Mouse (Mus musculus) liver, embryonic 11.5 days (tissue): ENCODE results near the gene Arid3c. TPM values are rescaled to one million over a fixed set of nuclear protein-coding genes. Genes with fewer than 3 reads are reported as not detected.
"Not testable (repeated sequence)": the region's sequence is repeated elsewhere in the genome, so short reads cannot be mapped to it uniquely, and the experiment has no call there.

Experiments used
- ATAC-seq: fragments of 200-750 bp; cut with Nextera tagmentation; replicated peaks from 2 replicates; pipeline ENCODE4 v1.8.0; 2017; ENCODE audit warnings: moderate number of reproducible peaks, mild to moderate bottlenecking, moderate TSS enrichment, moderate library complexity; ENCODE audit not compliant: low FRiP score
- DNase-seq: peaks from one replicate; pipeline ENCODE4 v3.0.0-alpha.2; 2017; ENCODE audit warnings: low spot score
- H3K27ac ChIP-seq: fragments of 300-500 bp; sonication (generic); 2 replicates; pipeline ENCODE4 v1.5.1; 2014; ENCODE audit warnings: mild to moderate bottlenecking, low read depth, low read length, control low read depth
- H3K27me3 ChIP-seq: fragments of 300-500 bp; sonication (generic); replicated peaks from 2 replicates; pipeline ENCODE4 v1.6.1; 2014; ENCODE audit warnings: low read length, mixed read lengths; ENCODE audit not compliant: control insufficient read depth, insufficient read depth
- H3K36me3 ChIP-seq: fragments of 300-500 bp; sonication (generic); 2 replicates; pipeline ENCODE4 v1.6.1; 2014; ENCODE audit warnings: mild to moderate bottlenecking, low read length, moderate library complexity, mixed read lengths; ENCODE audit not compliant: control insufficient read depth, insufficient read depth
- H3K4me1 ChIP-seq: fragments of 300-500 bp; sonication (generic); replicated peaks from 2 replicates; pipeline ENCODE4 v1.6.1; 2014; ENCODE audit warnings: low read length, mixed read lengths; ENCODE audit not compliant: control insufficient read depth, insufficient read depth
- H3K4me2 ChIP-seq: fragments of 300-500 bp; sonication (generic); 2 replicates; pipeline ENCODE4 v1.6.1; 2014; ENCODE audit warnings: mild to moderate bottlenecking, control low read depth, moderate library complexity
- H3K4me3 ChIP-seq: fragments of 300-500 bp; sonication (generic); 2 replicates; pipeline ENCODE4 v1.5.1; 2014; ENCODE audit warnings: low read depth, low read length, control low read depth
- H3K9ac ChIP-seq: fragments of 300-500 bp; sonication (generic); 2 replicates; pipeline ENCODE4 v1.6.1; 2014; ENCODE audit warnings: low read depth, low read length, control low read depth
- H3K9me3 ChIP-seq: fragments of 300-500 bp; sonication (generic); 2 replicates; pipeline ENCODE4 v1.6.1; 2016; ENCODE audit warnings: low read length, inconsistent platforms, mixed read lengths; ENCODE audit not compliant: control insufficient read depth
- WGBS: fragments of 180-500 bp; shearing (Covaris S2); extraction: QIAGEN DNeasy Blood & Tissue Kit; methylation state at CpG from one replicate; pipeline ENCODE4 v1.1.7; 2014; 5-methylcytosine and 5-hydroxymethylcytosine counted together
- polyA plus RNA-seq: library from polyadenylated mRNA; unstranded; fragments of >200 nt; fragmentation: Nextera tagmentation; extraction: Ambion mirVana; gene quantifications from 2 replicates; pipeline ENCODE4 v1.2.1, GENCODE M21; 2014

Arid3c gene
- not detected in 2 replicates for polyA plus RNA-seq

DNA sequence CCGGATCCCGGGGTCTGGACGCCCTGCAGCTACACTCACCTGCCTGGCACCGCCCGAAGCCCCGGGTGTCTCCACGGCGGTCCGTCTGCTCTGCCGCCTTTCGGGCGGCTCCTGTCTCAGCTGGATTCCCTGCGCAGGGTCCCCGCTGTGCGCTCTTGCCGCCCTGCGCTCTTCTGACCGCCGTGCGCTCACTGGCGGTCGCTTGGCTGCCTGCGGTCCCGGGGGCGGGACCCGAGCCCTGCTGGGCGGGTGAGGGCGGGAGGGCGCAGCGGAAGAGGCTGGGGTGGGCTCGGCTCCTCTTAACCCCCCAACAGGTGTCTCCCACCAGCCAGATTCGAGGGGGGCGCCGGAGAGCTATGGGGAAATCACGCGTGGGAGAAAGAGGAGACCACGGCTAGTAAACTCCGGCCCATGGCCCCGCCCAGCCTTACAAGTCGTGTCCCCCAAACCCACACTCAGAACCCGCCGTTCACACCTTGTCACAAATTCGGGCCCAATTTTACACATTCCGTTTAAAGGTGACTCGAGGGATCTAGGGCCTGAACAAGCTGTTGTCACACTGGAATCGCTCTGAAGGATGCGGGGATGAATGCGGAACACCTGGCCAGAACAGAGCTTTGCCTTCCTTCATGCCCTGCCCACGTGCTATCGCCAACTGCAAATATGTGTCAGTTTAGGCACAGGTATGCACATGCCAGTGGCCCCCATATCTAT lies at the start of gene Arid3c:
Arid3c (minus strand) TSS at position 91 of the 714 bp plus-strand sequence.
- Histone ChIP-seq H3K36me3 (no peaks in the 10 kb centered on the region), H3K9me3 (no peaks in the 10 kb centered on the region), H3K4me3 (peak within 1 kb of the TSS; percentile 39), H3K9ac (no peak within 1 kb of the TSS), H3K27ac (no peak within 1 kb of the TSS), H3K4me1 (no peaks in the 10 kb centered on the region), H3K4me2 (peak within 1 kb of the TSS; percentile 64), H3K27me3 (peaks cover 68% of the 10 kb centered on the region)
- DNase-seq (no peak), ATAC-seq (peak; percentile 31; the same call in 1 of the 2 replicates)
- WGBS, result 2% methylated on average over 50 of the region's 50 CpGs

DNA sequence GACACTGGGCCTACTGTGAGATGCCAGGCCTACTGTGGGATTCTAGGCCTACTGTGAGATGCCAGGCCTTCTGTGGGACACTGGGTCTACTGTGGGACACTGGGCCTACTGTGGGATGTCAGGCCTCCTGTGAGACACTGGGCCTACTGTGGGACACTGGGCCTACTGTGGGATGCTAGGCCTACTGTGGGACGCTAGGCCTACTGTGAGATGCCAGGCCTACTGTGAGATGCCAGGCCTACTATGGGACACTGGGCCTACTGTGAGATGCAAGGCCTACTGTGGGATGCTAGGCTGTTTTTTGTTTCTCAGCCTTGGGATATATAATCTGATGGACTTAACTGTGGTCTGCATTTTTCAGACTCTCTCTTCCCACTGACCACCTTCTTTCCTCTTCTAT lies 44.9 kb upstream of the Arid3c start:
- H3K4me2 ChIP-seq, H3K4me3 ChIP-seq, H3K36me3 ChIP-seq, H3K27me3 ChIP-seq, H3K4me1 ChIP-seq, ATAC-seq, H3K9ac ChIP-seq, DNase-seq, H3K9me3 ChIP-seq, H3K27ac ChIP-seq: not testable (repeated sequence)
- WGBS, result 89% methylated on average over 1 of the region's 1 CpGs

DNA sequence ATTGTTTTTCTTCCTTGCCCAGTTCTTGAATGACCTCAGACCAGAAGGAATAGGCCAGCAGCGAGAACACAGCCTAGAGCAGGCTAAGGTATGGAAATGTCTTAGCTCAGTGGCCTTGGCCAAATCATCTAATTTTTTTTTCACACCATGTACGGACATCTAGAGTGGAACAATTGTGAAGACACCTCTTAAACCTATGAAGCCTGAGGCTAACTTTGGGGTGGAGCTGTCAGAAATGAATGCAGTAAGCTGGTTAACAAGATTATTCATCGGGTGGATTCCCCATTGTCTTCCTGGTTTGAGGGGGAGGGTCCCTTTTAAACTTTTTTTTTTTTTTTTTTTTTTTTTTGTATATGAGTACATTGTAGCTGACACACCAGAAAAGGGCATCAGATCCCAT lies 43.6 kb upstream of the Arid3c start:
- H3K27me3 ChIP-seq, H3K36me3 ChIP-seq, H3K9me3 ChIP-seq, H3K4me1 ChIP-seq, H3K9ac ChIP-seq, DNase-seq, ATAC-seq: not testable (repeated sequence)
- H3K4me3 ChIP-seq, result peak overlapping the region; percentile 44; the same call in 1 of the 2 replicates
- 0 out of 2 replicates have a peak overlapping the region, but pooled peaks have one; percentile 19 for H3K27ac ChIP-seq
- H3K4me2 ChIP-seq, result peak overlapping the region; percentile 49
- WGBS, result 71% methylated on average over 3 of the region's 3 CpGs

DNA sequence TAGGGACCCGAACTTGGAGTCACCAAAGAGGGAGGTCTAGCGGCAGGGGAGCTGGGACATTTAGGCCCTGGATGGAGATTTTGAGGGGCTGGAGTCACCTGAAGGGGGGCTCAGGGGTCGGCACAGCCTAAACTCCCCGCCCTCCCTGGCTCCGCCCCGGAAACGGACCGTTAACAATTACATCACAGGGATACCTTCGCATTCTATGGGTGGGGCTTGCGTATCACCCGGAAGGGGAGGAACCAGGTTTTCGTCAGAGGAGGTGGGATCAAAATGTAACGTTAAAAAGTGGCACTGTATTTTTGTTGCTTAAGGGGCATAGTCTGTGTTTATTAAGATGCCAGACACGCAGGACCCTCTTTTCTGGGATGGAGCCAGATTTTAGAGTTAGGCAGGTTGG lies 43.1 kb upstream of the Arid3c start, which contains the start of gene Ccl27a:
Ccl27a (minus strand) TSS at position 246 of the 400 bp plus-strand sequence.
- DNase-seq, result peak; percentile 79
- H3K4me1 ChIP-seq, ATAC-seq, H3K27me3 ChIP-seq, H3K36me3 ChIP-seq, H3K9me3 ChIP-seq, H3K9ac ChIP-seq: not testable (repeated sequence)
- Histone ChIP-seq H3K4me3 (peak within 1 kb of the TSS; percentile 44), H3K27ac (0 out of 2 replicates have a peak within 1 kb of the TSS, but pooled peaks have one; percentile 19), H3K4me2 (peak within 1 kb of the TSS; percentile 59)
- WGBS, result under 1% methylated on average over 12 of the region's 14 CpGs

DNA sequence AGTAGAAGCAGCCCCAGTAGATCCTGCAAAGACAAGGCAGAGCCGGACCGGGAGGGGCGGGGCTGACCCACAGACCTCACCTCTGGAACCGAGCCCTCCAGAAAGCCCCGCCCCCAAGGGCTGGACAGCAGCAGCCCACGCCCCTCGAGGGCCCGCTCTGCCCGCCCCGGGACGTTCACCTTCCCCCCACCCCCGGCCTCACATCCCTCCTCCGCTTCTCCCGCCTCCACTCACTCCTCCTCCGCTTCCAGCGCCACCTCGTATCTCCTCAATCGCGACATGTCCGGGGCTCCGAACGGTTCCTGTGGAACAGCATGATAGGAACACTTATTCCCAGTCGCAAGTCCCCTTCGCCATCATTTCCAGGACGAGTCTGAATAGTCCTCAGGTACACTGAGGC lies 42.6 kb upstream of the Arid3c start:
- not testable (repeated sequence) for DNase-seq, H3K9me3 ChIP-seq, H3K9ac ChIP-seq, H3K36me3 ChIP-seq, ATAC-seq, H3K27ac ChIP-seq, H3K27me3 ChIP-seq, H3K4me1 ChIP-seq
- H3K4me3 ChIP-seq, result peak overlapping the region; percentile 44
- 1% methylated on average over 17 of the region's 25 CpGs for WGBS
- peak overlapping the region; percentile 50 for H3K4me2 ChIP-seq

DNA sequence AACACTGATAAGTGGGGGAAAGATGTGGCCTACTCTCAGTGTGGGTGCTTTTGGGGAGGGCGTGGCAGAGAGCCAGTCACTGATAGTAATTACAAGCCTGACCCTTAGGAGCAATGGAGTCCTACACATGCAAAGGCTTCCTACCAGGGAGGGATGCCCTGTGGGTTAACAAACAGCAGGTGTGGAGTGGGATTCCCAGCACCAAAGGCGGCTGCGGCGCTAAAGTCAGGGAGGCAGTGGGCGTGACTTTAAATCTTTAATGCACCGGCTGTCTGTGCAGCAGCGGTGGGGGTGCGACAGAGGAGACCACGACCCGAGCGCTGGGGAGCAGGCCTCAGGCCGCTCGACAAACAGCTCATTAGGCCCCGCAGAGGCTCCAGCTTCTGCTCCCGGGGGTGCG lies 42.0 kb upstream of the Arid3c start:
- not testable (repeated sequence) for H3K27me3 ChIP-seq, H3K9ac ChIP-seq, H3K4me1 ChIP-seq, DNase-seq, H3K36me3 ChIP-seq, H3K9me3 ChIP-seq, H3K27ac ChIP-seq, ATAC-seq
- WGBS, result 7% methylated on average over 8 of the region's 16 CpGs
- Histone ChIP-seq H3K4me2 (peak overlapping the region; percentile 59), H3K4me3 (peak overlapping the region; percentile 28; the same call in 1 of the 2 replicates)

DNA sequence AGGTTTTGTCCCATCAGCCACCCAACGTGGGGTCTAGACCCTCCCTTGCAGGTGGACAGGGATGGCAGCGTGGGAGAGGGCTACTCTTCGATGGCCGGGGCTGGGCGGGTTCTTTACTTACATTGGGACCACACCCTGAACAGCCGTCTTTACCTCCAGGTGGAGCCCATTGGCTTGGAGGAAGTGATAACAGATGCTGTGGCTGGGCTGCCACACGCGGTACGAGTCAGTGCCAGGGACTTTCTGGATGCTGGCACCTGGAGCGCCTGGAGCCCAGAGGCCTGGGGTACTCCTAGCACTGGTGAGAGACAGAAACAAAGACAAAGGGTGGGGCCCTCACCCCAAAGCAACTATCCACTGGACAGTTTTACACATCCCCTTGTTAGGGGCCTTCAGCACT lies 36.4 kb upstream of the Arid3c start:
- not testable (repeated sequence) for H3K9ac ChIP-seq

DNA sequence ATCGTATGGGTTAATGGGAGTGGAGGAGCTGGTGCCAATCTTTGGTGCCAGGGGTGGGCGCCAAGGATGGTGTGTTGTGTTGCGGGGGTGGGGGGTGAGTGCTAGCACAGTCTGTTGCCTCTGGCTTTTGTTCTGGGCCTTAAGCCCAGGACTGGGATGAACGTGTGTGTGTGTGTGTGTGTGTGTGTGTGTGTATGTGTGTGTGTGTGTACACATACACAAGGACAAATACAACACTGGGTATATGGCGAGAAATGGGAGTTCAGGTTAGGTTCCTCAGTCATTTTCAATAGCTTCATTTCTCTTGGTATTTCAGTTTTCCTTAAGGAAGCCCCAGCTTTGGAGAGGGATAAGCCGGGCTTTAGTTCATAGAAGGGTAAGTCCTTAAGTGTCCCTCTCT lies 32.2 kb upstream of the Arid3c start:
- 79% methylated on average over 4 of the region's 6 CpGs for WGBS
- not testable (repeated sequence) for H3K27me3 ChIP-seq, ATAC-seq, DNase-seq, H3K9ac ChIP-seq, H3K36me3 ChIP-seq, H3K9me3 ChIP-seq, H3K4me2 ChIP-seq, H3K4me3 ChIP-seq, H3K27ac ChIP-seq
- H3K4me1 ChIP-seq, result peaks cover 32% of the 10 kb centered on the region

More for the DNA sequence above, 36.4 kb upstream of the Arid3c start:
- 68% methylated on average over 10 of the region's 10 CpGs for WGBS
- H3K4me2 ChIP-seq, H3K4me3 ChIP-seq, DNase-seq, H3K9me3 ChIP-seq, H3K36me3 ChIP-seq, H3K27me3 ChIP-seq, ATAC-seq, H3K27ac ChIP-seq, H3K4me1 ChIP-seq: not testable (repeated sequence)

DNA sequence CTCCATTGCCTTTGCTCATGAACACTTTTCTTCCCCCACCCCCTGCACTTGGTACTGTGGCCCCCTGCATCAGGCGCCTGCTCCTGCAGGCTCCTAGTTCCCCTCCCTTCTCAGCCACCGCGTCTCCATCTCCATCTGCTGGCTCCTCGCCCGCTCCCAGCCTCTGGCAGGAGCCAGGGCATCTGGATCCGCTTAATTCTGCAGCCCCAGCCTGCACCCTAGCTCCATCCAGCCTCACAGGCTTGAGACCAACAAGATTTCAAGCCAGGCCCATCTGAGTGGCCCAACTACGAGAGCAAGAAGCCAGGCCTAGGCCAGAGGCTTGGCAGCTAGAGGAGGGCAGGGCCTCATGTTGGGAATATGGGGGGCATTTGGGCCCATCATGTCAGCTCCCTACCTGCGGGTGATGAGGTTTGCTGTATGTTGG lies 31.8 kb upstream of the Arid3c start:
- not testable (repeated sequence) for H3K36me3 ChIP-seq, ATAC-seq, DNase-seq, H3K27me3 ChIP-seq, H3K9ac ChIP-seq, H3K9me3 ChIP-seq
- Histone ChIP-seq H3K4me3 (0 out of 2 replicates have a peak overlapping the region, but pooled peaks have one; percentile 5), H3K4me1 (peaks cover 32% of the 10 kb centered on the region), H3K4me2 (peak overlapping the region; percentile 30), H3K27ac (peak overlapping the region; percentile 19; the same call in 1 of the 2 replicates)
- 65% methylated on average over 8 of the region's 8 CpGs for WGBS
